Mouse (Mus musculus) c-Kit-positive CD71-positive TER-119-positive erythroid progenitor cells, embryonic 14.5 days (primary cell): ENCODE data around the gene Leo1.
"Not testable (repeated sequence)": the region's sequence is repeated elsewhere in the genome, so short reads cannot be mapped to it uniquely, and the experiment has no call there.

ENCODE experiments used
- DNase-seq: peaks from one replicate; pipeline ENCODE4 v3.0.0-alpha.2; 2013; ENCODE audit warnings: low spot score

Gene Leo1

DNA sequence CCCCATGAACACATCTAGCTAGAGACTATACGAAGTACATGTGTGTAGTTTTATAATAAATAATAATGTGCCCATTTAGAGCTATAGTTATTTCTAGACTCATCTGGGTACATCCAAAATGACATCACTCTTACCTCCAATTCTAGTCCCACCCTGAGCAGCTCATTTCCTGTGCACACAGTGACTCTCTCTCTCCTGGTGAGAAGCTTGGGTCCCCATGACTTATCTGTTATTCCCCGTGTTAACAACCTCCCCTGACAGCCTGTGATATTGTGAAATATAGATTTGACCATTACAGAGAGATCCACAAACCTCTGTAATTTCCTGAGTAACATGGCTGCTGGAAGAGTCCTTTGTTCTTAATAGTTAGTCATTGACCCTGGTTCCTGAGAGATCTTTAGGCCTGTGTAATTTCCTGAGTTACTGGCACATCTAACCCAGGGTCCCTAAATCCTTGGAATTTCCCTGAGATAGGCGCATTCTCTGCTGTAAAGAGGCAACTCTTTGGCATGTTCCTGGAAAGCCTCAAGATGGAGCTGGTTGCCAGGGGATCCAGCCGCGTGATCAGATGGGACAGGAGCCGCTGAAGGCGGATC lies 15.4 kb upstream of the Leo1 start:
- no peak for DNase-seq

DNA sequence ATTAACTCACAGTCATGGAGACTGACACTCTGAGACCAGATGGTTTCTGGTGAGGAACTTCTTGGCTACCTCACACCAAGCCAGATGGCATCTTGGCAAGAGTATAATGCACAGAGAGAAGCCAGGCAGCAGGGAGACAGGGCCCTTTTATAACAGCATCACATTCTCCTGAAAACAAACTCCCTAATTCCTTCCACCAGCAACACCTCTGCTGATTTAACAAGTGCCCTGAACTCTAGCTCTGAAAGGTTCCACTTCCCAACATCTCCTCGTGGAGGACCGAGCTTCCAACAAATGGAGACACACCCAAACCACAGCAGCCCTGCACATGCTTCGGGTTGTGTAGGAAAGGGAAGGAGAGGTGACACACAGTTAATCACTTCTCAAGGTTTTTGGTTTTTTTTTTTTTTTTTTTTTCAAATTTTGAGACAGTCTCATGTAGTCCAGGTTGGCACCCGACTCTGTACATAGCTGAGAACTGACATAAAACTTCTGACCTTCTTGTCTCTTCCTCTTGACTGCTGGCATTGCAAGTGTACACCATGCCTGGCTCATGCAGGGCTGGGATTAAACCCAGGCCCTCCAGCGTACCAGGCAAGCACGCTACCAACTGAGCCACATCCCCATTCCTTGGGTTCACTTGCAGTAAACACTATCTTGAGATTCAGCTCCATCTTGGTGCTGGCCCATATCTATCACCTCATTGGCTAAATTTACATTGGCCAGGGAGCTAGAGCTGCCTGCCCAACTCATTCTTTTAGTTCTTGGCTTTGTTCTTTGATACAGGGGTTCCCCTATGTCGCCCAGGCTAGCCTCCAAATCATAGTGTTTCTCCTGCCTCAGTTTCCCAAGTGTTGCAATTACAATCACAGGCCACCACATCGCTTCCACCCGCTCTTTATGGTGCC lies 13.7 kb upstream of the Leo1 start:
- no peak for DNase-seq

DNA sequence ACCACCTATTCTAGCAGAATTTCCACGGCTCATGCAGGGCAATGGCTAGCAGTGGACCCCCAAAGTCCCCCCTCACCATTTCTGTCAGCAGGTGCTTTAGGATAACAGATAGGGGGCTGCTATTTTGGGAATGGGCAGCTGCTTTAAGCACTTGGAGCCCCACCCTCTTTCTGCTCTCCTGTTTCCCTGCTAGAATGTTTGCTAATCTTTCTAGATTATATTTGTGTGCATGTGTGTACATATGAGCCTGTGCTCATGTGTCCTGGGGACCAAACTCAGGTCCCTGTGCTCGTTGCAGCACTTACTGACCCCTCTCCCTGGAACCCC lies 13.1 kb upstream of the Leo1 start:
- no peak for DNase-seq

DNA sequence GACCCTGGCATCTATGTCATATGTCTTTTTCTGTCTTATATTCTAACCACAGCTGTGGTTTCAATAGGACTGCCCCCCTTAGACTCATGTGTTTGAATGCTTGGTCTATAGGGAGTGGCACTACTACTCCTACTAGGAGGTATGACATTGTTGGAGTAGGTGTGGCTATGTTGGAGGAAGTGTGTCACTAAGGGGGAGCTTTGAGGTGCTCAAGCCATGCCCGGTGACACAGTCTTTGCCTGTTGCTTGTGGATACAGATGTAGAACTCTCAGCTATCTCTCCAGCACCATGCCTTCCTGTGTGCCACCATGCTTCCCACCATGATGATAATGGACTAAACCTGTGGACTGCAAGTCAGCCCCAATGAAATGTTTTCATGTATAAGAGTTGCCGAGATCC lies 12.3 kb upstream of the Leo1 start:
- DNase-seq: no peak

DNA sequence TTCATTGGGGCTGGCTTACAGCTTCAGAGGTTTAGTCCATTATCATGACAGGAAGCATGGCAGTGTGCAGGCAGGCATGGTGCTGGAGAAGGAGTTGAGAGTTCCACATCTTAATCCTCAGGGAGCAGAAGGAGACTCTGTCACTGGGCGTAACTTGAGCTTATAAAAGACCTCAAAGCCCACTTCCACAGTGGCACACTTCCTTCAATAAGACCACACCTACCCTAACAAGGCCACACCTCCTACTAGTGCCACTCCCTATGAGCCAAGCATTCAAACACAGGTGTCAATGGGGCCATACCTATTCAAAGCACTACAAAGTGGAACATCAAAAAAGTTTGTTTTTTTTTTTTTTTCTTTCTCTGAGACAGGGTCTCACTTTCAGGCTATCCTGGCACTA lies 11.7 kb upstream of the Leo1 start:
- no peak for DNase-seq

DNA sequence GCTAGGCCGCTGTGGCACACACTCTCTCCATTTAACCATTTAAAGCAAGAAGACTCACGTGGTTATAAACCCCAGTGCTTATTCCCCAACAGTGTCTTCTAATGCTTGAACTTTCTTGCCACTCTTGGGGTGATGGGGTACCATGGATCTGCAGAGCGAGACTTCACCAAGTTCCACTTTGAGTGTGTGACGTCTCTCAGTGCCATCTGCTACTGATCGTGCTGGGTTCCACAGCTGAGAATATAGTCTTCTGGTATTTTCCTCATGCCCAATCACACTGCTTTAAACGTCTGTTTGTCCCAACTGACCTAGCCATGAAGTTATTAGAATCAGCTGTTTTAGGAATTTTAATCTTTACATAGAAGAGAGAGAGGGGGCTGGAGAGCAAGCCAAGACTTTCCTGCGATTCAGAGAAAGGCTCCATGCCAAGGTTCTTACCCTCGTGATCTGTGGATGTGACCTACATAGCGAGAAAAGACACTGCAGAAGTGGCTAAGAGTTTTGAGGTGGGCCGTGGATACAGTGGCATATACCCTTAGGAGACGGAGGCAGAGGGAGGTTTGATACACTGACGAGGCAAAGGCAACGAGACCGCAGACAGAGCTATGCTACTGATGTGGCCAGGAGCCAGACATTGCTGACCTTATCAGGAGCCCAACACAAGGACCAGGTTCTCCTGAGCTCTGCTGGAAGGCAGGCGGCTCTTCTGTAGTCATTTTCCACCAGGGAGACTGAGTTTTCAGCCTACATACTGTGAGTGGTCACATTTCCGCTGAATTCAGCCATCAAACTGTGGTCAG lies 10.3 kb upstream of the Leo1 start:
- peak; percentile 40 for DNase-seq

DNA sequence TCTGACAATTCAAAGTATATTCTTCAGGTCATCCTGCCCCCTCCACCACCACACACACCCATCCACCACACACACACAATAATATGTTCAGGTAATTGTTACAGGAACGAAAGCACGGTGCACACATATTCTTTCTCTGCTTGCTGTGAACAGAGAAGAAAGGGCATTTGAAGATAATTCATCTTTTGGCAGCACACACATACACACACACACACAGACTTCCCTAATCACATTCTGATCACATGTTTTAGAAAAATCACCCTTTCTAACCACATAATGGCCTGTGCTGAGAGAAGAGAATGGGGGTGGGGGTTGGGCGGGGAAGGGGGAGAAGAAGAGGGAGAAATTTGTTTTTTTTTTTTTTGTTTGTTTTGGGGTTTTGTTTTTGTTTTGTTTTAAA lies 8.6 kb upstream of the Leo1 start:
- DNase-seq: no peak

DNA sequence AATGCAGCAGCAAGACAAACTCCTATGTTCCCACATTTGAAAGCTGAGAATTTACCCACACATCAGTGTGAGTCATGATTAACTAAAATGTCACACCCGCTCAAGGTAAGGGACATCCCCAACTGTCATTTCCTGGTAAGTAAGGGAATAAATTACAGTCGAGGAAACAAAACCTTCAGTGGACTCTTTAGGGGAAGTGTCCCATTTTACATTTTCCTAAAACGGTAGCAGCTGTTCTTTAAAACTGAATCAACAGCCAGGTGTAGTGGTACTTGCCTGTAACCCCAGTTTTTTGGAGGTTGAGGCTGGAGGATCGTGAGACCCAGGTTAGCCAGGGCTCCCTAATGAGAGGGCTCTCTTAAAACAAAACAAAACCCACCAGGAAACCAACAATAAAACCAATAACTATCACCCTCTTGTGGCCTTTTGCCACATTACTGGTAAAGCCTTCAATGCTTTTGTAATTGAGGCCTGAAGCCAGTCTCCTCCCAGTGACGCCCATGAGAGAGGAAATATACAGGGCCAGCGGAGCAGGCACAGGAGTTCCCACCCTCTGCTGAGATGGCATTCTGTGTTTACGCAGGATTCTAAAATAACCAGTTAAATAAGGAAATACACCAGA lies 7.0 kb upstream of the Leo1 start:
- DNase-seq: no peak

DNA sequence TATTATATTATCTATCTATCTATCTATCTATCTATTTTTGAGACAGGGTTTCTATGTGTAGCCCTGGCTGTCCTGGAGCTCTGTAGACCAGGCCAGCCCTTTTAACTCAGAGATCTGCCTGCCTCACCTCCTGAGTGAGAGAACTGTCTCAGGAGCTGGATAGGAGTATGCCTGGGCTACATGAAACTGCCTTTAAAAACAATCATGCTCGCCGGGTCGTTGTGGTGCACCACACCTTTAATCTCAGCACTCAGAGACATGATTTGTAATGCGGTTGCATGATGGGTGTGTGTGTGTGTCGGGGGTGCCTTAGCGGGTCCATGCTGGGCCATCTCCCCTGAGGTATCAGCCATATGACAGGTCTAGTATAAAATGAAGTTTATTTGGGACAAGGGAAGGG lies 6.5 kb upstream of the Leo1 start:
- no peak for DNase-seq

DNA sequence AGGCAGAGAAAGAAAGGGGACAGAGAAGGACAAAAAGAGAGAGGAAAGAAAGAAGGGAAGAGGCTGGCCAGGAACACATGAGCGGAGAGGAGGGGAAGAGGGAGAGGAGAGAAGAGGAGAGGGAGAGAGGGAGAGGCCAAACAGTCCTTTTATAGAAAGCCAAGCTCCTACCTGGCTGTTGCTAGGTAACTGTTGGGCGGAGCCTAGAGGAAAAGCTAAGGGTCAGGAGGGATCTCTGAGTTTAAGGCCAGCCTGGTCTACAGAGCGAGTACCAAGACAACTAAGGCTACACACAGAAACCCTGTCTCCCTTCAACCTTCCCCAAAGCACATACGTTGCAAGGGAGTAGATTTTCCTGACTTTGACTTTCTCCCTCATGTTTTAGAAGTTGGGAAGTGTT lies 6.0 kb upstream of the Leo1 start:
- DNase-seq: no peak

DNA sequence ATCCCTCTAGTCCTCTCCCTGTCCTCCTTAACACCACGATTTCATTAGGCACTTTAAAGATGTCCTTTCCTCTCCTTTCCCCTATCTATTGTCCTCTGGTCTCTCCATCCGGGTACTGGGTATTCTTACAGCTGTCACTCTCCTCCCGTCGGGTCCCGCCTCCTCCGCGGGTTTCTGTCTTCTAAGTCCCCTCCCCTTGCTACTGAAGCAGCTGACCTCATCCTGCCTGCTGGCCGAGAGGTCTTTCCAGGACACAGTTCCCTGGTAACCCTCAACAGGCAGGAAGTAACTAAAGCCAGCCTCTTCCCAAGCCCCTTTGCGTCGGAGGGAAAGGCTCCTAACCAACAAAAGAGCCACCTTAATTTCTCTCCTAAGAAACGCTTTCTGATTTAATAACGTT lies 5.4 kb upstream of the Leo1 start:
- no peak for DNase-seq

DNA sequence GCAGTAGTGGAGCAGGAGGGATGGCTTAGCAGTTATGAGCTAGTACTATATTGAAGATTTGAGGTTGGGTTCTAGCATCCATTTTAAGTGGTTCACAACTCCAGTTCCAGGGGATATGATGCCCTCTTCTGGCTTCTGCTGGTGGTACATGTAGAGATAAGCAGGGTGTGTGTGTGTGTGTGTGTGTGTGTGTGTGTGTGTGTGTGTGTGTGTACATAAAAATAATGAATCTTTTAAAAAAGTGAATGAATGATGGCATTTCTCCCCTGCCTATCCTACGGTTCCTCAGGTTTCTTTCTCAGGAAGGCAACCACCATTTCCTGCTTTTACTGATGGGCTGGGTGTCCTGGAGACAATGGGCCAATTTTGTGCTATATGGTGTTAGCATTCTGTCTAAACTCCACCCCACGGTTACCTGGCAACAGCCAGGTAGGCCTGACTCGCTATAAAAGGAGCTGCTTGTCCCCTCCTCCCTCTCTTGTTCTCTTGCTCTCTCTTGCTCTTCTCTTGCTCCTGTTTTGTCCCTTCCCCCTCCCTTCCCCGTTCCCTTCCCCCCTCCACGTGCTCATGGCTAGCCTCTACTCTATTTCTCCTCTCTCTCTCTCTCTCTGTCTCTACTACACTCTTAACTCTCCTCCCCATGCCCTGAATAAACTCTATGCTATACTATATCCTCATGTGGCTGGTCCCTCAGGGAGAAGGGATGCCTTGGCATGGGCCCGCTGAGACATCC lies 3.5 kb upstream of the Leo1 start:
- peak; percentile 53 for DNase-seq

DNA sequence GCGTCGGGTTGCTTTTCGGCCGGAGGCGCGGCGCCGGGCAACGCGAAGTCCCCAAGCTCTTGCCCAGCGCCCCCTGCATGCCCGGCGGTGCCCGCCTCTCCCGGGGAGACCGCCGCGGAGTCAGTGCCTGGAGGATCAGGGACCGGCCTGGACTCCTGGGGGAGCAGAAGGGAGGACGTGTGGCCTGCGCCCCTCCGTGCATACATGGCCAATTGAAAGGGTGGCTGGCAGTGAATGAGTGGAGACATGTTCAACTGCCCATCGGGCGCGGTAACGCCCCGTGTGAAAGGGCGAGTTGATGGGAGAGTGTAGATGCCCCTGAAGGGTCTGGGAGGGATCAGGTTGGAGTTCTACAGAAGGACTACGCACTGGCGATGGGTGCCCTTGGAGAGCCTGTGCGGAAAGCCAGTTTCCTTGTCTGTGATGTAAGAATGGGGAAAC lies 387 bp downstream of the Leo1 start:
- DNase-seq: no peak

DNA sequence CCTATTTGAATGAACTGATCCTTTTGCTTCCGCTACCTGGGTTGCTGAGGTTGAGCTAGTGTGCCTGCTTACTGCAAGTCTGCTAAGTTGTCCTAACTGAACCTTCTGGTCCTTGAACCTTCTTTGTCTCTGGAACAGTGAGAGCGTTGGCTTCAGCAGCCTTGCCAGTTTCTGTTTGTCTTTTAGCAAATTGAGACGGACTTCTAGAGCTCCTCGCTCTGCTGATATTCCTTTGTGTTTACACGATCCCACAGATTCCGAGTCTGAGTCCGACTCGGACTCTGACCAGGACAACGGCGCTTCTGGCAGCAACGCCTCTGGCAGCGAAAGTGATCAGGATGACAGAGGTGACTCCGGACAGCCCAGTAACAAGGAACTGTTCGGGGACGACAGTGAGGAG lies 3.7 kb downstream of the Leo1 start:
- DNase-seq: no peak

DNA sequence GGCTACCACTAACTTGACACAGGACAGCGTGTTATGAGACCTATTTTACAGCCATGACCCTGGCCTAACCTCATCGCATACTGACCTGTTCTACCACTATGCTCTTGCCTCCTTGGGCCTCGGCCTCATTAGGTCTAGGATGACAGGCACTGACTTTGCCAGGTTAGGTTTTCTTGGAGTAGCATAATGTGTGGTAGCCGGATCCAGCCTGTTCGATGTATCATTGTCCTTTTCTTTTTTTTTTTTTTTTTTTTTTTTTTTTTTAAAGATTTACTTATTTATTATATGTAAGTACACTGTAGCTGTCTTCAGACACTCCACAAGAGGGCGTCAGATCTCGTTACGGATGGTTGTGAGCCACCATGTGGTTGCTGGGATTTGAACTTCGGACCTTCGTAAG lies 5.2 kb downstream of the Leo1 start:
- not testable (repeated sequence) for DNase-seq

DNA sequence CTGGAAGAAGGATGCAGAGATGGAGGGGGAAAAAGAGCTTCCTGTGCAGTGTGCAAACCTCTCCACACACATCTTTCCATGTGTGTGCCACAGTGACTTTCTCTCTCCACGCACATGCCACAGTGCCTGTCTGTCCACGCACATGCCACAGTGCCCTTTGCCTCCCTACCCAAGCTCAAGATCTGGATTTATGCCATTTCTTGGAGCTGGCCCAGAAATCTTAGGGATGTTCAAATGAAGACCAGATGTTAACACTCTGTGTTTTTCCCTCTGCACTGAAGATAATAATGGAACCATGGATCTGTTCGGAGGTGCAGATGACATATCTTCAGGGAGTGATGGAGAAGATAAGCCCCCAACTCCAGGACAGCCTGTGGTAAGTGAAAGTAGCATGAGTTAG lies 6.7 kb downstream of the Leo1 start:
- no peak for DNase-seq

DNA sequence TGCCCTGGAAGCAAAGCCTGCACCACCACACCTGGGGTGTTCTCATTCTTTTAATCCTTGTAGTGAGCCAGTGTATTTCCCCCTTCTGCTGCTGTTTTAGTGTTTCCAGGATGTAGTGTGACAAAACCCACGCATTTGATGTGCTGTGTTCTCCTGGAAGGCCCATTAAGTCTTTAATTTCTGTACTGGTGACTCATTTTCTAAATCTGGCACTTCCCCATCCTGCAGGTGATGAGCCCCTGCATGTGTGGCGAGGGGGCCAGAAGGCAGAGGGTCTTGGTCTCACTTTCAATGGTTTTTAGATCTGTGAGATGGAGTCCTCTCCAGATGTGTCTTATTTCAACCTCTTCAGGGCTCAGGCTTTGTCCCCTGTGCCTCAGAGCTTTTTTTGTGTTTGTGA lies 12.7 kb downstream of the Leo1 start:
- DNase-seq: no peak

DNA sequence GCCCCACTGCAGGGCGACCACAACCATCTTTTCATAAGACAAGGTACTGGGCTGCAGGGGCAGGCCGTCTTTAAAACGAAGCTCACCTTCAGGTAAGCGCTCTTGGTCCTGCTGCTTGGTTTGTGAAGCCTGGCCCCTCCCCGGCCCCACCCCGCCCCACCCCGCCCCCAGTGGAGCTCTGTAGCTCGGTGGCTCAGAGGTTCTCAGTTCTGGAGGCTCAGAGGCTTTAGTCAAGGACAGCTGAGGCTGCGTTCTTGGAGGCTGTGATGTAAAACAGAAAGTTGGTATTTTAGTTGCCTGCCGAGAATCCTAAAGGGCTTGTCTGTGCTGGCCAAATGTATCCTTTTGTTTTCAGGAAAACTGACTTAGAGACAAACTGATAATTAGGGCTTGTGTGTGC lies 14.4 kb downstream of the Leo1 start:
- no peak for DNase-seq

DNA sequence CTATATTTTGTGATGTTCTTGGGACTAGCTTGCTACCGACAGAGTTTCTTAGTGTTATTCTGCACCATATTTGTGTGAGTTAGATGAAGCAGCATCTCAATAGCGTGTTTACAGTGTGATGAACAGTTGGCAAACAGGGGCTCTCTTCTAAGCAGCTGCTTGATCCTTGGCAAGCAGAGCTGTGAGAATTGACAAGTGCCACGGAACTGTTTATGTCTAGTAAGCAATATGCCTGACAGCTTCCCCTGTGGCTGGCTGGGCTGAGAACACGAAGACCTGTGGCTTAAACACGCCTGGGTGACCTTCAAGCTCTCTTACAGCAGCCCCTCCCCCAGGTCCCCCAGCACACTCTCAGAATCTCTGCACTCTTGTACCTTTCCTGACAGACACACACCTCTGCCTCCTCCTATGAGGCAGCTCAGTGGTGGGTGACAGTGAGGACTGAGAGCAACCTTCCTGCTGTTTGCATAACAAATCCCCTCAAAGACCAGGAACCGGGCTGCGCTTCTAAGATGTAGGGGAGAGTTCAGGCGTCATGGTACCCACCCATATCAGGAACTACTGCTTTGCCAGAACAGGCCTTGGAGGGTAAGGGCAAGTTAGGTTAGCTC lies 21.8 kb downstream of the Leo1 start:
- no peak for DNase-seq

DNA sequence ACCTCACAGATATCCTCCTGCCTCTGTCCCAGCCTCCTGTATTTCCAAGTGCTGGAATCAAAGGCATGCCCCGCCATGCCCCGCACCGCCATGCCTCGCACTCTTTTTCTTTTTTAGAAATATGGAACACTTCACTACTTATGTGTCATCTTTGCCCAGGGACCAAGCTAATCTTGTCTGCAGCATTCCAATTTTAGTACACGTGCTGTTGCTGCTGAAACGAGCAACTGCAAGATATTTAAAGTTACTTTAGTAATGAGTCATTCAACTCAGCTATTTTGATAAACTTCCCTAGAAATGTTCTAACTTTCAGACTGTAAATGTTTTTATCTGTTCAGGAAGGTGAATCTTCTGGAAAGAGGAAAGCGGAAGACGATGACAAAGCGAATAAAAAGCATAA lies 24.5 kb downstream of the Leo1 start:
- no peak for DNase-seq

DNA sequence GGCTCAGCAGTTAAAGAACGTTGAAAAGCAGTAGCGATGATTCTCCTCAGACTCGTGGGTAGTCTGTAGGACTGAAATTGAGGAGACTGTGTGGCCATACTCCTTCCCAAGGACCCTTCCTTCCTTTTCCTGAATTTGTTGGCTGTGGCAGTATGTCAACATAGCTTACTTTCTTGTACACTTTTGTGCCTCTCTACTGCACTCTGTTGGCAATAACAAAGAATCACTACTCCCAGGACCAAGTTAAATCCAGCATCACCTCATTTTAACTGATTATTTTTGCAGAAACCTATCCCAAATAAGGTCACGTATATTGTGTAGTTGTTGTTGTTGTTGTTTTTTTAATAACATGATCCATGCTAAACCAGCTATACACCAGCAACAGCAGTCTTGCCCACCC lies 25.3 kb downstream of the Leo1 start:
- no peak for DNase-seq

DNA sequence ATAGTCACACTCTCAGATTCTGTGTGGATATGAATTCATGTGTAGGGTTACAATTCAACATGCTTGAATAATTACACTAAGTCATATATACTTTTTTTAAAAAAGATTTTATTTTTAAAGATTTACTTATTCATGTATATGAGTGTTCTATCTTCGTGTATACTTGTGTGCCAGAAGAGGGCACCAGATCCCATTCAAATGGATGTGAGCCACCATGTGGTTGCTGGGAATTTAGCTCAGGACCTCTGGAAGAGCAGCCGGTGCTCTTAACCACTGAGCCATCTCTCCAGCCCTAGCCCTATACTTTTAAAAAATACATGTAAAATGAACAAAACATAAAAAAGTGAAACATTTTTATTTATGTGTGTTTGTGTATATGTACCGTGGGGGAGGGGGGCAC lies 26.3 kb downstream of the Leo1 start:
- DNase-seq: no peak
